Mouse (Mus musculus): Measurements from ENCODE around the gene Olfr1094.

The Olfr1094 gene

GRCm38 (mm10) chr2:86824363-86824762, at the start of gene Olfr1094:
Gene Olfr1094, plus strand, starts transcription at chr2:86824663.
- DNase-seq (ENCODE audit: low spot score): no peak

GRCm38 (mm10) chr2:86782179-86782578, 42.3 kb upstream of the Olfr1094 start, which contains the start of gene Olfr1093:
Gene Olfr1093, plus strand, starts transcription at chr2:86782479.
- no peak for DNase-seq (ENCODE audit: low spot score)

- no peak for DNase-seq (ENCODE audit: low spot score)
These were observed 14.5 kb upstream of the Olfr1094 start, which contains the start of gene Olfr141 for GRCm38 (mm10) chr2:86809918-86810317. Gene Olfr141, minus strand, starts transcription at chr2:86810018.

GRCm38 (mm10) chr2:86851596-86851995, 27.1 kb downstream of the Olfr1094 start, which contains the start of gene Olfr1095:
Gene Olfr1095, minus strand, starts transcription at chr2:86851696.
- DNase-seq (ENCODE audit: low spot score): no peak

- no peak for DNase-seq (ENCODE audit: low spot score)
These were observed 50.2 kb downstream of the Olfr1094 start, which contains the start of gene Gm13723 for GRCm38 (mm10) chr2:86874702-86875101. Gene Gm13723, minus strand, starts transcription at chr2:86874802.
